11 mouse cellular contexts compared by ENCODE assay signal in the genomic region with DNA sequence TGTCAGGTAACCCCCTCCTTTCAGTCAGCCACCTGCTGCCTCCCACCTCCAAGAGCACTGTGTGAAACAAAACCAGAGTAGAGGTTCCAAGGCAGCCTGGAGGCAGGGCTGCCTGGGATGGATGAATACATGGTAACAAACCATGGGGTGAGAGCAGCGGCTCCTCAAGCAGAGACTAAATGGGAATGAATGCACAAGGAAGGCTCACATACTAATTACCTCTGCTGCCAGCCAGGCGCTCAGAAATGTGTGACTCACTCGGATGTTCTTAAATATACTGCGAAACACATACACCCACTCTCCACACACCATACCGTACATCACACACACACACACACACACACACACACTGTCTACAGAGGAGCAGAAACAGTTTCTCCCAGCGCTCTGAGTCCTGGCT. TPM values are rescaled to one million over a fixed set of nuclear protein-coding genes. Genes with fewer than 3 reads are reported as not detected.
DNase-seq lines count a peak whose midpoint lies in the region; ATAC-seq lines count a peak whose summit lies in the region.
"Had no signal": no experiment of that assay in that cellular context is flagged by ENCODE, and none has a peak within 500 bp of the region (broad histone marks: within the 10 kb centered on the region; RNA-seq: fewer than 3 reads in every experiment).

No protein-coding gene starts in this region.

- no peaks in the 10 kb centered on the region for H3K9me3 ChIP-seq in forebrain, embryonic 16.5 days (ENCODE audit: control insufficient read depth, low read length)
- H3K9me3 ChIP-seq: liver, embryonic 15.5 days; neural tube, embryonic 13.5 days had no signal

- H3K27me3 ChIP-seq in forebrain, embryonic 16.5 days (replicated peaks; ENCODE audit: control insufficient read depth, insufficient read depth, low read length): no peaks in the 10 kb centered on the region
- H3K27me3 ChIP-seq: neural tube, embryonic 13.5 days had no signal

- intact Hi-C loops in left cerebral cortex, postnatal 25 days (cut with DNase I): loop anchor here (1.0 to 5.0 kb wide), 3 partner anchors 58 to 207 kb away; no protein-coding TSS in a partner anchor

- peak overlapping the region; percentile 72 for H3K27ac ChIP-seq in forebrain, embryonic 16.5 days (ENCODE audit: low read length)
- H3K27ac ChIP-seq: liver, embryonic 15.5 days; neural tube, embryonic 13.5 days had no signal

- H3K36me3 ChIP-seq in forebrain, embryonic 16.5 days (ENCODE audit: control insufficient read depth, insufficient read depth): no peaks in the 10 kb centered on the region
- H3K36me3 ChIP-seq: liver, embryonic 15.5 days; neural tube, embryonic 13.5 days had no signal

- DNase-seq in cerebellum, postnatal 25 days: peak; percentile 21 to 27
- DNase-seq in 3T3-L1 (ENCODE audit: low read depth, low spot score): peak; percentile 64
- DNase-seq in left cerebral cortex, postnatal 25 days (ENCODE audit: low spot score in 2 of 2): peak; percentile 69 to 97
- DNase-seq in spleen, postnatal 36 days (ENCODE audit: low spot score in 2 of 2): no peak
- no peak for DNase-seq in B cell, adult 2 months
- DNase-seq: adrenal gland, postnatal 25 days had no signal

- 0 out of 2 replicates have a peak overlapping the region, but pooled peaks have one; percentile 23 for H3K9ac ChIP-seq in forebrain, embryonic 16.5 days (replicated peaks; ENCODE audit: low read depth, low read length)
- H3K9ac ChIP-seq: liver, embryonic 15.5 days; neural tube, embryonic 13.5 days had no signal

- no peak overlapping the region for H3K4me3 ChIP-seq in forebrain, embryonic 16.5 days (replicated peaks; ENCODE audit: low read length)
- H3K4me3 ChIP-seq: liver, embryonic 15.5 days; neural tube, embryonic 13.5 days had no signal

- peaks cover 56% of the 10 kb centered on the region for H3K4me1 ChIP-seq in forebrain, embryonic 16.5 days (replicated peaks; ENCODE audit: control insufficient read depth, insufficient read depth, low read length)

- WGBS in forebrain, embryonic 16.5 days: 22% methylated on average over 6 of the region's 6 CpGs

- H3K4me2 ChIP-seq in forebrain, embryonic 16.5 days (ENCODE audit: low read length): peak overlapping the region; percentile 20; the same call in 1 of the 2 replicates
- H3K4me2 ChIP-seq: liver, embryonic 15.5 days; neural tube, embryonic 13.5 days had no signal

- no peak for ATAC-seq in cerebellum, adult (ENCODE audit: insufficient number of reproducible peaks, low FRiP score, low TSS enrichment)
- peak; percentile 10 for ATAC-seq in forebrain, embryonic 16.5 days
- ATAC-seq in erythroblast, adult 5-6 weeks (replicated peaks; ENCODE audit: low FRiP score, poor library complexity, severe bottlenecking): no peak

RNA-seq across cellular contexts. Expression of gene Gprc5b, which starts 4.7 kb away (rescaled TPM):
- 5.9 and 6.2 TPM in 2 replicates for polyA plus RNA-seq in forebrain, embryonic 16.5 days (2015; fragmentation: Nextera tagmentation; extraction: Ambion mirVana)
- 10 to 100 TPM; 98.0 to 99.8 TPM for total RNA-seq in left cerebral cortex, postnatal 25 days (2021)
- total RNA-seq in erythroblast, adult 5-6 weeks (2015; ENCODE audit: low replicate concordance): not detected in 2 replicates
- not detected in 2 replicates for total RNA-seq in erythroblast, adult 5-6 weeks (2017; ENCODE audit: low replicate concordance)

Comparison
In these comparisons a context has a peak if more than half of its experiments do, and no peak if none do; other contexts are left out.
1. DNase-seq: peak in cerebellum, postnatal 25 days (2 of 2), 3T3-L1 (single experiment) and left cerebral cortex, postnatal 25 days (2 of 2); none in spleen, postnatal 36 days (0 of 2) and B cell, adult 2 months (0 of 2).
2. RNA of gene Gprc5b, which starts 4.7 kb away (total RNA-seq): 98.0 to 99.8 TPM in left cerebral cortex, postnatal 25 days; not detected in erythroblast, adult 5-6 weeks; every median in the first group is over 10 times any median in the second.